Mouse (Mus musculus) splenic B cell, adult 2 months (primary cell): ENCODE results near the gene Rhd.

ENCODE experiments used
- DNase-seq: peaks from one replicate; pipeline ENCODE4 v3.0.0-alpha.2; 2011; ENCODE audit warnings: low read depth, low spot score
- H3K27me3 ChIP-seq: 2 replicates; pipeline ENCODE4 v1.6.1; 2012; ENCODE audit warnings: mild to moderate bottlenecking, low read length, moderate library complexity, mixed read lengths; ENCODE audit not compliant: control insufficient read depth, poor library complexity, insufficient read depth, severe bottlenecking
- H3K36me3 ChIP-seq: 2 replicates; pipeline ENCODE4 v1.6.1; 2012; ENCODE audit warnings: mild to moderate bottlenecking, low read length, moderate library complexity, mixed read lengths; ENCODE audit not compliant: control insufficient read depth, poor library complexity, insufficient read depth, severe bottlenecking

The Rhd gene

GRCm38 (mm10) chr4:134851236-134851635, 13.1 kb upstream of the Rhd start:
- H3K36me3 ChIP-seq, result no peaks in the 10 kb centered on the region
- peak; percentile 26 for DNase-seq
- H3K27me3 ChIP-seq, result no peaks in the 10 kb centered on the region

- Histone ChIP-seq H3K36me3 (no peaks in the 10 kb centered on the region), H3K27me3 (no peaks in the 10 kb centered on the region)
- peak; percentile 28 for DNase-seq
These were observed 12.5 kb upstream of the Rhd start for GRCm38 (mm10) chr4:134851876-134852275.

GRCm38 (mm10) chr4:134852438-134853255, 11.7 kb upstream of the Rhd start:
- Histone ChIP-seq H3K27me3 (no peaks in the 10 kb centered on the region), H3K36me3 (no peaks in the 10 kb centered on the region)
- peak; percentile 60 for DNase-seq

GRCm38 (mm10) chr4:134853259-134853636, 11.1 kb upstream of the Rhd start, which contains the start of gene Maco1:
TSS of gene Maco1 (minus strand) at chr4:134853345.
- H3K36me3 ChIP-seq, result no peaks in the 10 kb centered on the region
- DNase-seq, result peak; percentile 99
- no peaks in the 10 kb centered on the region for H3K27me3 ChIP-seq

GRCm38 (mm10) chr4:134853637-134854485, 10.5 kb upstream of the Rhd start:
- Histone ChIP-seq H3K27me3 (no peaks in the 10 kb centered on the region), H3K36me3 (no peaks in the 10 kb centered on the region)
- DNase-seq, result peak; percentile 96

- no peak for DNase-seq
- Histone ChIP-seq H3K36me3 (no peaks in the 10 kb centered on the region), H3K27me3 (no peaks in the 10 kb centered on the region)
These were observed 9.0 kb upstream of the Rhd start for GRCm38 (mm10) chr4:134855371-134855770.

GRCm38 (mm10) chr4:134856056-134856455, 8.3 kb upstream of the Rhd start:
- Histone ChIP-seq H3K36me3 (no peaks in the 10 kb centered on the region), H3K27me3 (no peaks in the 10 kb centered on the region)
- DNase-seq, result no peak

GRCm38 (mm10) chr4:134856501-134856900, 7.8 kb upstream of the Rhd start:
- Histone ChIP-seq H3K36me3 (no peaks in the 10 kb centered on the region), H3K27me3 (no peaks in the 10 kb centered on the region)
- no peak for DNase-seq

GRCm38 (mm10) chr4:134858494-134858893, 5.8 kb upstream of the Rhd start:
- Histone ChIP-seq H3K36me3 (no peaks in the 10 kb centered on the region), H3K27me3 (no peaks in the 10 kb centered on the region)
- no peak for DNase-seq

- H3K27me3 ChIP-seq, result no peaks in the 10 kb centered on the region
- DNase-seq, result no peak
These were observed 2.5 kb upstream of the Rhd start for GRCm38 (mm10) chr4:134861884-134862283.

GRCm38 (mm10) chr4:134862996-134863395, 1.3 kb upstream of the Rhd start:
- Histone ChIP-seq H3K27me3 (0 out of 2 replicates have a peak, but pooled peaks cover under 1% of the 10 kb centered on the region), H3K36me3 (no peaks in the 10 kb centered on the region)
- no peak for DNase-seq

More at GRCm38 (mm10) chr4:134861884-134862283, 2.5 kb upstream of the Rhd start:
- H3K36me3 ChIP-seq, result no peaks in the 10 kb centered on the region

- no peaks in the 10 kb centered on the region for H3K36me3 ChIP-seq
- H3K27me3 ChIP-seq, result peaks cover 2% of the 10 kb centered on the region; the same call in 1 of the 2 replicates
- no peak for DNase-seq
These were observed 1.0 kb downstream of the Rhd start for GRCm38 (mm10) chr4:134865340-134865739.

GRCm38 (mm10) chr4:134865789-134866188, 1.5 kb downstream of the Rhd start:
- Histone ChIP-seq H3K36me3 (no peaks in the 10 kb centered on the region), H3K27me3 (peaks cover 2% of the 10 kb centered on the region; the same call in 1 of the 2 replicates)
- DNase-seq, result no peak

GRCm38 (mm10) chr4:134867213-134867612, 2.9 kb downstream of the Rhd start:
- no peak for DNase-seq
- Histone ChIP-seq H3K27me3 (peaks cover 2% of the 10 kb centered on the region; the same call in 1 of the 2 replicates), H3K36me3 (no peaks in the 10 kb centered on the region)

GRCm38 (mm10) chr4:134867661-134868060, 3.3 kb downstream of the Rhd start:
- DNase-seq, result no peak
- H3K27me3 ChIP-seq, result peaks cover 2% of the 10 kb centered on the region; the same call in 1 of the 2 replicates
- no peaks in the 10 kb centered on the region for H3K36me3 ChIP-seq
